Mouse (Mus musculus): ENCODE measurements around the gene E130218I03Rik. TPM values are rescaled to one million over a fixed set of nuclear protein-coding genes. Genes with fewer than 3 reads are reported as not detected.
A peak's percentile ranks its signal among the peaks of the same experiment; 100 is the strongest.

E130218I03Rik gene
- polyA plus RNA-seq, 1 experiment from 2014 or later = 0.35 TPM

GRCm38 (mm10) chr4:134250116-134250929 lies 6.9 kb downstream of the E130218I03Rik start:
- WGBS = 7% methylated on average over 27 of the region's 27 CpGs
- H3K4me2 ChIP-seq (ENCODE audit: low read depth, severe bottlenecking) = peak overlapping the region; percentile 93
- DNase-seq (ENCODE audit: low spot score) = peak; percentile 58
- no peak overlapping the region for H3K27ac ChIP-seq (replicated peaks; ENCODE audit: low read depth, low read length)
- no peak for ATAC-seq (ENCODE audit: insufficient number of reproducible peaks, low FRiP score, low TSS enrichment, low read depth)
- H3K4me3 ChIP-seq (ENCODE audit: low read depth, low read length) = peak overlapping the region; percentile 50
- peaks cover 28% of the 10 kb centered on the region for H3K4me1 ChIP-seq (ENCODE audit: control insufficient read depth, insufficient read depth, low read length)
- H3K9ac ChIP-seq (ENCODE audit: low read length) = 0 out of 2 replicates have a peak overlapping the region, but pooled peaks have one; percentile 34
- H3K9me3 ChIP-seq (ENCODE audit: control insufficient read depth, low read length) = no peaks in the 10 kb centered on the region
- H3K36me3 ChIP-seq (ENCODE audit: control insufficient read depth, insufficient read depth, low read length) = no peaks in the 10 kb centered on the region
- peaks cover 52% of the 10 kb centered on the region for H3K27me3 ChIP-seq (ENCODE audit: control insufficient read depth, insufficient read depth, low read length)

- H3K27ac ChIP-seq (replicated peaks; ENCODE audit: low read depth, low read length) = no peak overlapping the region
- ATAC-seq (ENCODE audit: insufficient number of reproducible peaks, low FRiP score, low TSS enrichment, low read depth) (no peak), DNase-seq (ENCODE audit: low spot score) (no peak)
- H3K4me3 ChIP-seq (ENCODE audit: low read depth, low read length) = peak overlapping the region; percentile 50
- H3K4me2 ChIP-seq (ENCODE audit: low read depth, severe bottlenecking) = peak overlapping the region; percentile 93
- WGBS = 18% methylated on average over 10 of the region's 10 CpGs
- H3K9ac ChIP-seq (ENCODE audit: low read length) = peak overlapping the region; percentile 70; the same call in 1 of the 2 replicates
- no peaks in the 10 kb centered on the region for H3K9me3 ChIP-seq (ENCODE audit: control insufficient read depth, low read length)
- peaks cover 52% of the 10 kb centered on the region for H3K27me3 ChIP-seq (ENCODE audit: control insufficient read depth, insufficient read depth, low read length)
- H3K36me3 ChIP-seq (ENCODE audit: control insufficient read depth, insufficient read depth, low read length) = no peaks in the 10 kb centered on the region
- H3K4me1 ChIP-seq (ENCODE audit: control insufficient read depth, insufficient read depth, low read length) = peaks cover 29% of the 10 kb centered on the region
Measured at GRCm38 (mm10) chr4:134250930-134251240, 7.4 kb downstream of the E130218I03Rik start.

- no peaks in the 10 kb centered on the region for H3K9me3 ChIP-seq (ENCODE audit: control insufficient read depth, low read length)
- peak overlapping the region; percentile 70 for H3K9ac ChIP-seq (ENCODE audit: low read length)
- peak overlapping the region; percentile 50 for H3K4me3 ChIP-seq (ENCODE audit: low read depth, low read length)
- H3K4me2 ChIP-seq (ENCODE audit: low read depth, severe bottlenecking) = peak overlapping the region; percentile 93
- ATAC-seq (ENCODE audit: insufficient number of reproducible peaks, low FRiP score, low TSS enrichment, low read depth) = peak; percentile 23; the same call in 1 of the 2 replicates
- DNase-seq (ENCODE audit: low spot score) = peak; percentile 77
- H3K36me3 ChIP-seq (ENCODE audit: control insufficient read depth, insufficient read depth, low read length) = no peaks in the 10 kb centered on the region
- 0 out of 2 replicates have a peak overlapping the region, but pooled peaks have one; percentile 21 for H3K27ac ChIP-seq (replicated peaks; ENCODE audit: low read depth, low read length)
- WGBS = under 1% methylated on average over 91 of the region's 91 CpGs
- H3K27me3 ChIP-seq (ENCODE audit: control insufficient read depth, insufficient read depth, low read length) = peaks cover 52% of the 10 kb centered on the region
- peaks cover 35% of the 10 kb centered on the region for H3K4me1 ChIP-seq (ENCODE audit: control insufficient read depth, insufficient read depth, low read length)
Measured at GRCm38 (mm10) chr4:134251241-134252130, 8.0 kb downstream of the E130218I03Rik start.

DNA sequence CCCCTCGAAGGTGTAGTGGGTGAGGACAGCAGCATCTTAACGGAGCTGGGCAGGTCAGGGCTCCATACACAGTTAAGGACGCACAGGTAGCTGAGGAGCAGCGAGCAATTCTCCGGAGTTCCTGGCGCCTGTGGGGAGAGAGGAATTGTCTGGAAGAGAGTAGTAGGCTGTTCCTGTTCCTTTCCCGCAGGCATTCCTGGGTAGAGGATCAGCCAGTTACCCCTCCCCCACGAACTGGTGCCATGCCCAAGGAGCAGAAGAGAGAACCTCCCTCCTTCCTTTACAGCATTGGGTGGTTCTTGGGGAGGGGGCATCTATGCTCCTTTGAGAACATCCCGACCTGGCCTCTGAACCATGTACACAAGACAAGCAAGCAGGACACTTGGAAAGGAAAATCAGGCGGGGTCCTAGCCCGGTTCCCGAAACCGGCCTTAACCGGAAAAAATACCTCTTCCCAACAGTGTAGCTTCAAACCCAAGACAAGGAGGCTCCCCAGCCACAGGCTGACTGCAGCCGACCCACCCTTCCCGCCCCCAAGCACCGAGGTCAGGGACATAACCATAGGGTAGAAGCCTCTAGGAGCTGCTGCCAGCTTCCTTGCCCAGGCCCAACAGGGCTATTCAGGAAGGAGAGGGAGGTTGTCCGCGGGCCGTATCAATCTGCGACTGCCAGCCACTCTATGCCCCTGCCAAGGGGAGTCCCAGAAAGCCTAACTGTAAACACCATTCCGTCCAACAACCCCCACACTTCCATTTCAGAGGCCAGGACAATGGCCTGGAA lies 8.9 kb downstream of the E130218I03Rik start:
- Histone ChIP-seq H3K27me3 (ENCODE audit: control insufficient read depth, insufficient read depth, low read length) (peaks cover 49% of the 10 kb centered on the region), H3K9ac (ENCODE audit: low read length) (peak overlapping the region; percentile 22; the same call in 1 of the 2 replicates), H3K4me2 (ENCODE audit: low read depth, severe bottlenecking) (peak overlapping the region; percentile 93), H3K27ac (replicated peaks; ENCODE audit: low read depth, low read length) (no peak overlapping the region), H3K9me3 (ENCODE audit: control insufficient read depth, low read length) (no peaks in the 10 kb centered on the region), H3K4me3 (ENCODE audit: low read depth, low read length) (peak overlapping the region; percentile 50), H3K4me1 (ENCODE audit: control insufficient read depth, insufficient read depth, low read length) (peaks cover 39% of the 10 kb centered on the region), H3K36me3 (ENCODE audit: control insufficient read depth, insufficient read depth, low read length) (no peaks in the 10 kb centered on the region)
- DNase-seq (ENCODE audit: low spot score) = peak; percentile 57
- WGBS = 6% methylated on average over 21 of the region's 22 CpGs
- no peak for ATAC-seq (ENCODE audit: insufficient number of reproducible peaks, low FRiP score, low TSS enrichment, low read depth)

DNA sequence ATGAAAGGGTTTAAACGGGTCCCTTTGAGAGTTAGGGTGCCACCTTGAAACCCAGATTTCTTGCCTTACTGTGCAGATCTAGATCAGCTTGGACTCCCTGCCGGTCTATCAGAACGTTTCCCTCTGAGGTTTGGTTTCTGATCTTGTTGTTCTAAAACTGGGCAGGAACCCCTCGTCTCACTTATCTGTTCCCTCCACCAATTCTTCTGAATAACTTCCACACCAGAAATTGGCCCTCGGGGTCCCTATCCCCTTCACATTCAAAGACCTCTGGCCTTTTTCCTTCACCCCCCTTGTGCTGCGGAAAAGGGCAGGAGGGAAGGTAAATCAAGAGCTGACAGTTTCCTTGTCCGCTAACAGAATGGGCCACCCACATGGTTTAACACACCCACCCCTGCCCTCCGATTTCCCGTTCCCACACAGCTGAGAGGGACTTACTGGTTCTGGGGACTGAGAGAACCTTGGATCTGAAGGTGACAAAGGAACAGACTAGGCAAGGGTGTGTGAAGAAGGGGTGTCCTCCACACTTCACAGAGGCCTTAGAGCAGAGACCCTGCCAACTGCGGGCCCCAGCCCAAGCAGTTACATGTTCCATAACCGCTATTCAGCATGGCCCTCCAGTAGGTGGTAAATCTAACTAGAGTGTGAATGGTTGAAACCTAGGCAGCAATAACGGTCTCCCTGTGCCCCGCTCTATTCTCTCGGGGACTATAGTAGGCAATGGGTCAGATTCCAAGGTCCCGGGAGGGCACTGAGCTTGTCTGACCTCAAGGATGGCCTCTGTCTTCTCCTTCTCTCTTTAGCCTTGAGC lies 9.7 kb downstream of the E130218I03Rik start:
- DNase-seq (ENCODE audit: low spot score) = peak; percentile 41
- Histone ChIP-seq H3K9ac (ENCODE audit: low read length) (peak overlapping the region; percentile 41), H3K4me3 (ENCODE audit: low read depth, low read length) (peak overlapping the region; percentile 50), H3K27me3 (ENCODE audit: control insufficient read depth, insufficient read depth, low read length) (peaks cover 41% of the 10 kb centered on the region), H3K36me3 (ENCODE audit: control insufficient read depth, insufficient read depth, low read length) (no peaks in the 10 kb centered on the region), H3K4me1 (ENCODE audit: control insufficient read depth, insufficient read depth, low read length) (peaks cover 41% of the 10 kb centered on the region), H3K27ac (replicated peaks; ENCODE audit: low read depth, low read length) (no peak overlapping the region), H3K9me3 (ENCODE audit: control insufficient read depth, low read length) (no peaks in the 10 kb centered on the region), H3K4me2 (ENCODE audit: low read depth, severe bottlenecking) (peak overlapping the region; percentile 93)
- WGBS = 4% methylated on average over 15 of the region's 15 CpGs
- no peak for ATAC-seq (ENCODE audit: insufficient number of reproducible peaks, low FRiP score, low TSS enrichment, low read depth)

- Histone ChIP-seq H3K27ac (replicated peaks; ENCODE audit: low read depth, low read length) (no peak within 1 kb of the TSS), H3K27me3 (ENCODE audit: control insufficient read depth, insufficient read depth, low read length) (peaks cover 37% of the 10 kb centered on the region), H3K4me3 (ENCODE audit: low read depth, low read length) (peak within 1 kb of the TSS; percentile 50), H3K9ac (ENCODE audit: low read length) (peak within 1 kb of the TSS; percentile 41), H3K36me3 (ENCODE audit: control insufficient read depth, insufficient read depth, low read length) (no peaks in the 10 kb centered on the region), H3K9me3 (ENCODE audit: control insufficient read depth, low read length) (no peaks in the 10 kb centered on the region), H3K4me2 (ENCODE audit: low read depth, severe bottlenecking) (peak within 1 kb of the TSS; percentile 93), H3K4me1 (ENCODE audit: control insufficient read depth, insufficient read depth, low read length) (peaks cover 41% of the 10 kb centered on the region)
- ATAC-seq (ENCODE audit: insufficient number of reproducible peaks, low FRiP score, low TSS enrichment, low read depth) (no peak), DNase-seq (ENCODE audit: low spot score) (peak; percentile 60)
- 0% methylated on average over 13 of the region's 13 CpGs for WGBS
Measured at GRCm38 (mm10) chr4:134253722-134254324, 10.4 kb downstream of the E130218I03Rik start, which contains the start of gene Grrp1. TSS of gene Grrp1 (minus strand) at chr4:134254106.

DNA sequence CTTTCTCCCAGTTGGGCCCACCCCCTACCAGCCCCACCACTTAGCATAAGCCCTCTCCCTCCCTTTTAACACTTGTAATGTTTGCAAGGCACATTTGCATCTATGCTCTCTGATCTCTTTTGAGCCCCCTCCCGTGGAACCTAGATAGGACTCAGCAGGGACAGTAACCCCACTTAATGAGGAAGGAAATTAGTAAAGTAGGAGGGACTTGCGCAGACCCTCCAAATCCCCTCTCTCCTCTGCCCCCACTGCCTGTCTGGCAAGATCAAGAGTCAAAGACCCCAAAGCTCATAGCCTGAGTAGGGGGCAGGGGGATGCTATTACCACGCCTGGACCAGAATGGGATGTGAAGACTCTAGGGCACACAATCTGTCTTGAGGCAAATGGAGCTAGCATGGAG lies 11.4 kb downstream of the E130218I03Rik start:
- H3K9me3 ChIP-seq (ENCODE audit: control insufficient read depth, low read length) = no peaks in the 10 kb centered on the region
- H3K36me3 ChIP-seq (ENCODE audit: control insufficient read depth, insufficient read depth, low read length) = no peaks in the 10 kb centered on the region
- DNase-seq (ENCODE audit: low spot score) (no peak), ATAC-seq (ENCODE audit: insufficient number of reproducible peaks, low FRiP score, low TSS enrichment, low read depth) (no peak)
- peaks cover 37% of the 10 kb centered on the region for H3K27me3 ChIP-seq (ENCODE audit: control insufficient read depth, insufficient read depth, low read length)
- H3K27ac ChIP-seq (replicated peaks; ENCODE audit: low read depth, low read length) = no peak overlapping the region
- no peak overlapping the region for H3K4me2 ChIP-seq (ENCODE audit: low read depth, severe bottlenecking)
- H3K4me1 ChIP-seq (ENCODE audit: control insufficient read depth, insufficient read depth, low read length) = peaks cover 39% of the 10 kb centered on the region
- 29% methylated on average over 3 of the region's 3 CpGs for WGBS
- H3K9ac ChIP-seq (ENCODE audit: low read length) = no peak overlapping the region
- H3K4me3 ChIP-seq (ENCODE audit: low read depth, low read length) = no peak overlapping the region

Measured in limb, embryonic 11.5 days (tissue).